Mouse (Mus musculus): ENCODE results near the gene Nedd9. TPM values are rescaled to one million over a fixed set of nuclear protein-coding genes. Genes with fewer than 3 reads are reported as not detected.

Nedd9 gene
- polyA plus RNA-seq, 1 experiment from 2014 or later: 25.0 TPM

DNA sequence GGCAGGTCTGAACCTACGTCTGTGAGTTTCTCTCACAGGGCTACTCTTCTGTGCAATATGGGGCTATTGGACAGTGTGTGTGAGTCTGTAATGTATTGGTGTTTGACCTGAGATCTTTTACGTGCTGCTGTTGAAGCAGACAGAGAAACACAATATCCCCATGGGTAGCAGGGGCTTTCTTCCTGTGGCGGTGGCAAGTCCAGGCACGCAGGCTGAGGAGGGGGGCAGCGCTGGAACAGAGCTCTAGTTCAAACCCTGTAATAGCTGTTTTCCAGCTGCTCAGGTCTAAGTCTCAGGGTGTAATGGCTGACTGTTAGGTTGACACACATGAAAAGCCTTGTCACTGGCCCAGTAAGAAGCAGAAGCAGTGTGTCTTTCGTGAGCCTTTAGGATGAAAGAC, 36.3 kb downstream of the Nedd9 start:
- Histone ChIP-seq H3K9me3 (replicated peaks; ENCODE audit: control insufficient read depth, low read length) (no peaks in the 10 kb centered on the region), H3K4me2 (ENCODE audit: low read depth, low read length) (no peak overlapping the region), H3K27me3 (ENCODE audit: control insufficient read depth, insufficient read depth, low read length) (no peaks in the 10 kb centered on the region), H3K4me3 (replicated peaks; ENCODE audit: low read length) (no peak overlapping the region), H3K4me1 (ENCODE audit: control insufficient read depth, insufficient read depth, low read length) (no peaks in the 10 kb centered on the region), H3K27ac (ENCODE audit: low read length) (no peak overlapping the region), H3K9ac (ENCODE audit: low read length) (no peak overlapping the region), H3K36me3 (ENCODE audit: control insufficient read depth, insufficient read depth, low read length) (no peaks in the 10 kb centered on the region)
- ATAC-seq (ENCODE audit: insufficient read depth, low FRiP score): no peak
- 64% methylated on average over 6 of the region's 6 CpGs for WGBS

GRCm38 (mm10) chr13:41449211-41449610, 38.0 kb downstream of the Nedd9 start:
- Histone ChIP-seq H3K9ac (ENCODE audit: low read length) (no peak overlapping the region), H3K9me3 (replicated peaks; ENCODE audit: control insufficient read depth, low read length) (no peaks in the 10 kb centered on the region), H3K36me3 (ENCODE audit: control insufficient read depth, insufficient read depth, low read length) (no peaks in the 10 kb centered on the region), H3K27me3 (ENCODE audit: control insufficient read depth, insufficient read depth, low read length) (no peaks in the 10 kb centered on the region), H3K27ac (ENCODE audit: low read length) (no peak overlapping the region), H3K4me2 (ENCODE audit: low read depth, low read length) (no peak overlapping the region), H3K4me1 (ENCODE audit: control insufficient read depth, insufficient read depth, low read length) (no peaks in the 10 kb centered on the region), H3K4me3 (replicated peaks; ENCODE audit: low read length) (no peak overlapping the region)
- 69% methylated on average over 2 of the region's 2 CpGs for WGBS
- ATAC-seq (ENCODE audit: insufficient read depth, low FRiP score): no peak

DNA sequence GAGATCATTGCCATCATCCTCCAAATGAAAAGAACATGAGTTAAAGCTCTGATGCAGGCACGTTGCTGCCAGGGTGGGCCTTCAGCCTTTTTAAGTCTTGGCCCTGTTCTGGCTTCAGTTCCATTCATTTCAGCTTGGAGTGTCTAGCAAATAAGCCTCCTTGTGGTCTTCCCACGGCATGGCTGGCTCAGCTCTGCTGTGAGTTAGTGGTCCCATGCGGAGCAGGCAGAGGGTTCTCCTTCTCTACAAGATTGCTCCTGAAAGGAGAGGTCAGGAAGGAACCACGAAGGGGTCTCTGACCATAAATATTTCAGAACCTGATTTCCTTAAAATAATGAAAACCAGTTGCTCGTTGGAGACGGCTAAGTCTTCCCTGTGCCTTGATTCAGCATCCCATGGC, 40.0 kb downstream of the Nedd9 start:
- no peaks in the 10 kb centered on the region for H3K4me1 ChIP-seq (ENCODE audit: control insufficient read depth, insufficient read depth, low read length)
- H3K36me3 ChIP-seq (ENCODE audit: control insufficient read depth, insufficient read depth, low read length): no peaks in the 10 kb centered on the region
- no peak overlapping the region for H3K9ac ChIP-seq (ENCODE audit: low read length)
- no peak for ATAC-seq (ENCODE audit: insufficient read depth, low FRiP score)
- H3K4me2 ChIP-seq (ENCODE audit: low read depth, low read length): no peak overlapping the region
- no peaks in the 10 kb centered on the region for H3K27me3 ChIP-seq (ENCODE audit: control insufficient read depth, insufficient read depth, low read length)
- H3K27ac ChIP-seq (ENCODE audit: low read length): no peak overlapping the region
- 75% methylated on average over 6 of the region's 6 CpGs for WGBS
- H3K4me3 ChIP-seq (replicated peaks; ENCODE audit: low read length): no peak overlapping the region
- no peaks in the 10 kb centered on the region for H3K9me3 ChIP-seq (replicated peaks; ENCODE audit: control insufficient read depth, low read length)

- H3K4me1 ChIP-seq (ENCODE audit: control insufficient read depth, insufficient read depth, low read length): no peaks in the 10 kb centered on the region
- H3K27me3 ChIP-seq (ENCODE audit: control insufficient read depth, insufficient read depth, low read length): no peaks in the 10 kb centered on the region
- H3K9ac ChIP-seq (ENCODE audit: low read length): no peak overlapping the region
- H3K36me3 ChIP-seq (ENCODE audit: control insufficient read depth, insufficient read depth, low read length): no peaks in the 10 kb centered on the region
- no peak overlapping the region for H3K4me3 ChIP-seq (replicated peaks; ENCODE audit: low read length)
- 92% methylated on average over 1 of the region's 1 CpGs for WGBS
- H3K27ac ChIP-seq (ENCODE audit: low read length): no peak overlapping the region
- H3K4me2 ChIP-seq (ENCODE audit: low read depth, low read length): no peak overlapping the region
- ATAC-seq (ENCODE audit: insufficient read depth, low FRiP score): no peak
- H3K9me3 ChIP-seq (replicated peaks; ENCODE audit: control insufficient read depth, low read length): no peaks in the 10 kb centered on the region
Observed at GRCm38 (mm10) chr13:41446591-41446990, 40.6 kb downstream of the Nedd9 start.

- H3K27me3 ChIP-seq (ENCODE audit: control insufficient read depth, insufficient read depth, low read length): no peaks in the 10 kb centered on the region
- no peaks in the 10 kb centered on the region for H3K4me1 ChIP-seq (ENCODE audit: control insufficient read depth, insufficient read depth, low read length)
- no peak overlapping the region for H3K27ac ChIP-seq (ENCODE audit: low read length)
- H3K36me3 ChIP-seq (ENCODE audit: control insufficient read depth, insufficient read depth, low read length): no peaks in the 10 kb centered on the region
- ATAC-seq (ENCODE audit: insufficient read depth, low FRiP score): no peak
- H3K9ac ChIP-seq (ENCODE audit: low read length): no peak overlapping the region
- no peak overlapping the region for H3K4me3 ChIP-seq (replicated peaks; ENCODE audit: low read length)
- WGBS: 82% methylated on average over 3 of the region's 3 CpGs
- no peaks in the 10 kb centered on the region for H3K9me3 ChIP-seq (replicated peaks; ENCODE audit: control insufficient read depth, low read length)
- no peak overlapping the region for H3K4me2 ChIP-seq (ENCODE audit: low read depth, low read length)
Observed at GRCm38 (mm10) chr13:41445067-41445808, 41.9 kb downstream of the Nedd9 start.

DNA sequence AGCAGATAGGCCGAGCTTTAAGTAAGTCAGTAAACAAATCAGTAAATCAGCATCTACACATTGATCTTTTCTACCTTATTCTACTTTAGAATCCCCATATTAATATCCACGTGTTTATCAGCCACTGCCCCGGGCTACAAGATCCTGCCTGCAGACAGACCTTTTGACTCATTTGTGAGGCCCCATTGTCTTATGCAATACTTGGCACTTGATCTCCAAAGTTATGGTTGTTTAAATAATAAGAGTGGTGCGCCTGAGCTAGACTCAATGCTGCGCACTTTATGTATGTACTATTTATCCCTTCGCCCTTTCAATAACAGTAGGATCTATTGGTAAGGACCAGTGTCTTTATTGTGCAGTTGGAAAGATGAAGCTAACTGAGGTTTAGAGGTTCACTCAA, 42.9 kb downstream of the Nedd9 start:
- Histone ChIP-seq H3K27ac (ENCODE audit: low read length) (no peak overlapping the region), H3K27me3 (ENCODE audit: control insufficient read depth, insufficient read depth, low read length) (no peaks in the 10 kb centered on the region), H3K36me3 (ENCODE audit: control insufficient read depth, insufficient read depth, low read length) (no peaks in the 10 kb centered on the region), H3K4me3 (replicated peaks; ENCODE audit: low read length) (no peak overlapping the region), H3K4me1 (ENCODE audit: control insufficient read depth, insufficient read depth, low read length) (no peaks in the 10 kb centered on the region), H3K9ac (ENCODE audit: low read length) (no peak overlapping the region), H3K4me2 (ENCODE audit: low read depth, low read length) (no peak overlapping the region), H3K9me3 (replicated peaks; ENCODE audit: control insufficient read depth, low read length) (no peaks in the 10 kb centered on the region)
- 88% methylated on average over 6 of the region's 6 CpGs for WGBS
- no peak for ATAC-seq (ENCODE audit: insufficient read depth, low FRiP score)

DNA sequence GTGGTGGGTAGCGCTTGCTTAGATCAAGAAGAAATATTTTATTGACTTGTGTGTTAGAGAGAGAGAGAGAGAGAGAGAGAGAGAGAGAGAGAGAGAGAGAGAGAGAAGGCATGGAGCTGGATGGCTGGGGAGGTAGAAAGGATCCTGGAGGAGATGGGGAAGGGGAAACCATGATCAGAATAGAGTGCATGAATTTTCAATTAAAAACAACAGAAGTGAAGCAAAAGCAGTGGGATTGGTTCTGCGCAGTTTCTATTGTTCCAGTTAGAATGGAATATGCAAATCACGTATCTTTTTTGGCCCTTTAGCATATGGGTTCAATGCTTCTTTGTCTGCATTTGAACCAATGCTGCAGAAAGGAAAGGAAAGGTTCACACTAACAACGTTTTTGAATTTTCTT, 45.0 kb downstream of the Nedd9 start:
- Histone ChIP-seq H3K27me3 (ENCODE audit: control insufficient read depth, insufficient read depth, low read length) (no peaks in the 10 kb centered on the region), H3K36me3 (ENCODE audit: control insufficient read depth, insufficient read depth, low read length) (no peaks in the 10 kb centered on the region), H3K4me2 (ENCODE audit: low read depth, low read length) (no peak overlapping the region), H3K4me1 (ENCODE audit: control insufficient read depth, insufficient read depth, low read length) (no peaks in the 10 kb centered on the region), H3K4me3 (replicated peaks; ENCODE audit: low read length) (no peak overlapping the region), H3K27ac (ENCODE audit: low read length) (no peak overlapping the region), H3K9ac (ENCODE audit: low read length) (no peak overlapping the region), H3K9me3 (replicated peaks; ENCODE audit: control insufficient read depth, low read length) (no peaks in the 10 kb centered on the region)
- ATAC-seq (ENCODE audit: insufficient read depth, low FRiP score): no peak
- 87% methylated on average over 4 of the region's 4 CpGs for WGBS

- Histone ChIP-seq H3K36me3 (ENCODE audit: control insufficient read depth, insufficient read depth, low read length) (no peaks in the 10 kb centered on the region), H3K9me3 (replicated peaks; ENCODE audit: control insufficient read depth, low read length) (no peaks in the 10 kb centered on the region), H3K27me3 (ENCODE audit: control insufficient read depth, insufficient read depth, low read length) (no peaks in the 10 kb centered on the region), H3K4me1 (ENCODE audit: control insufficient read depth, insufficient read depth, low read length) (no peaks in the 10 kb centered on the region), H3K4me2 (ENCODE audit: low read depth, low read length) (no peak overlapping the region), H3K4me3 (replicated peaks; ENCODE audit: low read length) (no peak overlapping the region), H3K27ac (ENCODE audit: low read length) (no peak overlapping the region), H3K9ac (ENCODE audit: low read length) (no peak overlapping the region)
- WGBS: 89% methylated on average over 1 of the region's 1 CpGs
- ATAC-seq (ENCODE audit: insufficient read depth, low FRiP score): no peak
Observed at GRCm38 (mm10) chr13:41440205-41440604, 47.0 kb downstream of the Nedd9 start.

DNA sequence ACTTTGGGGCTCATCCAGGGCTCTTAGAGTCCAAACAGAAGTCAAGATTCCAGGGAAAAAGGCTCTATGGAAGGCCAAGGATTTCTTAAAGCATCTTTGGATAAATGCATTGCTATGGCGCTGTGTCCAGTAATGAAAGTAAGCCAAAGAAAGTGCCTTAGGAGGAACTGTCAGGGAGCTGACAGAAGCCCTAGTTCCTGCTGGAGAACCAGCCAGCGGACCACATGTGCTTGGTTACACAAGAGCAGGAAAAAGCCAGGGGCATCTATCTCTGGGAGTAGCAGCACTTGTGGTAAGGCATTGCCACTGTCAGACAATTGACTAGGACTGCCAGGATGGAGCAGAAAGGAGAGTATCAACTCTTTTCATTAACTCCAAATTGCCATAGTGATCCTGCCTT, 49.8 kb downstream of the Nedd9 start:
- Histone ChIP-seq H3K4me2 (ENCODE audit: low read depth, low read length) (no peak overlapping the region), H3K27ac (ENCODE audit: low read length) (no peak overlapping the region), H3K36me3 (ENCODE audit: control insufficient read depth, insufficient read depth, low read length) (no peaks in the 10 kb centered on the region), H3K4me3 (replicated peaks; ENCODE audit: low read length) (no peak overlapping the region), H3K9ac (ENCODE audit: low read length) (no peak overlapping the region), H3K9me3 (replicated peaks; ENCODE audit: control insufficient read depth, low read length) (no peaks in the 10 kb centered on the region), H3K4me1 (ENCODE audit: control insufficient read depth, insufficient read depth, low read length) (no peaks in the 10 kb centered on the region), H3K27me3 (ENCODE audit: control insufficient read depth, insufficient read depth, low read length) (no peaks in the 10 kb centered on the region)
- ATAC-seq (ENCODE audit: insufficient read depth, low FRiP score): no peak
- 72% methylated on average over 2 of the region's 2 CpGs for WGBS
